11 mouse cellular contexts compared by ENCODE assay signal in genomic region chr14:31166827-31167226, GRCm38 (mm10). TPM values are rescaled to one million over a fixed set of nuclear protein-coding genes. Genes with fewer than 3 reads are reported as not detected.
DNase-seq lines count a peak whose midpoint lies in the region; ATAC-seq and TF ChIP-seq lines count a peak whose summit lies in the region.
"Had no signal": no experiment of that assay in that cellular context is flagged by ENCODE, and none has a peak within 500 bp of the region (broad histone marks: within the 10 kb centered on the region; RNA-seq: fewer than 3 reads in every experiment).

No protein-coding gene starts in this region.

- no peak for DNase-seq in heart, postnatal 10 days
- DNase-seq in right cerebral cortex, postnatal 10 days (ENCODE audit: low spot score in 2 of 2), result no peak
- no peak for DNase-seq in embryo, embryonic 11 days
- DNase-seq: adrenal gland, postnatal 25 days had no signal

- peak overlapping the region; percentile 36 for H3K9ac ChIP-seq in heart, embryonic 12.5 days
- H3K9ac ChIP-seq in intestine, embryonic 15.5 days, result no peak overlapping the region
- H3K9ac ChIP-seq: forebrain, embryonic 15.5 days had no signal

- TF ChIP-seq POLR2A in small intestine, adult 2 months (IDR thresholded peaks at IDR 0.05; ENCODE audit: low read depth, low read length), result no peak

- no peaks in the 10 kb centered on the region for H3K9me3 ChIP-seq in heart, embryonic 12.5 days (replicated peaks)
- H3K9me3 ChIP-seq in megakaryocyte, embryonic 14.5 days, result peaks cover 7% of the 10 kb centered on the region
- no peaks in the 10 kb centered on the region for H3K9me3 ChIP-seq in intestine, embryonic 15.5 days
- H3K9me3 ChIP-seq: forebrain, embryonic 15.5 days had no signal

- peak overlapping the region; percentile 56 for H3K4me2 ChIP-seq in heart, embryonic 12.5 days
- H3K4me2 ChIP-seq in intestine, embryonic 15.5 days (replicated peaks), result peak overlapping the region; percentile 38
- H3K4me2 ChIP-seq: forebrain, embryonic 15.5 days had no signal

- H3K27ac ChIP-seq in heart, embryonic 12.5 days (ENCODE audit: poor library complexity, severe bottlenecking), result no peak overlapping the region
- H3K27ac ChIP-seq in intestine, embryonic 15.5 days, result no peak overlapping the region
- peak overlapping the region; percentile 15; the same call in 1 of the 2 replicates for H3K27ac ChIP-seq in small intestine, adult 2 months (ENCODE audit: insufficient read depth, low read depth, low read length)
- H3K27ac ChIP-seq: forebrain, embryonic 15.5 days had no signal

- H3K4me3 ChIP-seq in heart, embryonic 12.5 days, result peak overlapping the region; percentile 43
- peak overlapping the region; percentile 54 for H3K4me3 ChIP-seq in megakaryocyte, embryonic 14.5 days (replicated peaks)
- peak overlapping the region; percentile 11 for H3K4me3 ChIP-seq in intestine, embryonic 15.5 days (replicated peaks)
- H3K4me3 ChIP-seq in small intestine, adult 2 months (ENCODE audit: low read depth, low read length), result peak overlapping the region; percentile 56
- H3K4me3 ChIP-seq: forebrain, embryonic 15.5 days had no signal

- peaks cover 26% of the 10 kb centered on the region for H3K36me3 ChIP-seq in heart, embryonic 12.5 days
- peaks cover 19% of the 10 kb centered on the region for H3K36me3 ChIP-seq in megakaryocyte, embryonic 14.5 days (replicated peaks; ENCODE audit: low read length)
- peaks cover 15% of the 10 kb centered on the region for H3K36me3 ChIP-seq in intestine, embryonic 15.5 days
- peaks cover 15% of the 10 kb centered on the region for H3K36me3 ChIP-seq in small intestine, adult 2 months (ENCODE audit: control insufficient read depth, insufficient read depth, low read length)

- 46% methylated on average over 9 of the region's 9 CpGs for WGBS in heart, embryonic 12.5 days
- 58% methylated on average over 9 of the region's 9 CpGs for WGBS in intestine, embryonic 15.5 days
- 62% methylated on average over 9 of the region's 9 CpGs for WGBS in small intestine, adult 2 months

- ATAC-seq in heart, embryonic 12.5 days (ENCODE audit: insufficient number of reproducible peaks, low FRiP score), result no peak
- ATAC-seq in megakaryocyte, adult 5-6 weeks (ENCODE audit: poor library complexity, severe bottlenecking), result no peak
- no peak for ATAC-seq in intestine, embryonic 15.5 days
- ATAC-seq: forebrain, embryonic 15.5 days had no signal

- H3K27me3 ChIP-seq in heart, embryonic 12.5 days (replicated peaks), result no peaks in the 10 kb centered on the region
- H3K27me3 ChIP-seq in megakaryocyte, embryonic 14.5 days (replicated peaks), result peaks cover 70% of the 10 kb centered on the region
- no peaks in the 10 kb centered on the region for H3K27me3 ChIP-seq in intestine, embryonic 15.5 days (replicated peaks)
- H3K27me3 ChIP-seq in small intestine, adult 2 months (ENCODE audit: control insufficient read depth, insufficient read depth, low read length), result no peaks in the 10 kb centered on the region
- H3K27me3 ChIP-seq: forebrain, embryonic 15.5 days had no signal

- TF ChIP-seq CTCF in small intestine, adult 2 months (IDR thresholded peaks at IDR 0.05; ENCODE audit: extremely low read depth, insufficient read length, insufficient replicate concordance, low read depth, low read length), result no peak

- intact Hi-C loops in heart, postnatal 10 days (cut with DNase I), result no loop called here

- H3K4me1 ChIP-seq in heart, embryonic 12.5 days (replicated peaks), result peaks cover 70% of the 10 kb centered on the region
- H3K4me1 ChIP-seq in megakaryocyte, embryonic 14.5 days, result peaks cover 84% of the 10 kb centered on the region
- peaks cover 4% of the 10 kb centered on the region; the same call in 1 of the 2 replicates for H3K4me1 ChIP-seq in intestine, embryonic 15.5 days (replicated peaks)
- H3K4me1 ChIP-seq in small intestine, adult 2 months (ENCODE audit: control insufficient read depth, insufficient read depth, insufficient read length, low read length), result no peaks in the 10 kb centered on the region

RNA-seq across cellular contexts. Expression of gene Stab1, which starts 1.6 kb away (rescaled TPM):
- 48.3 and 56.7 TPM in 2 replicates for polyA plus RNA-seq in heart, embryonic 12.5 days (2016; fragmentation: Nextera tagmentation; extraction: Ambion mirVana)
- 10 to 100 TPM; 77.3 to 78.9 TPM for total RNA-seq in heart, postnatal 10 days (2021)
- polyA plus RNA-seq in megakaryocyte, embryonic 14.5 days (2012; ENCODE audit: insufficient read depth, low replicate concordance), result 5.0 and 11.7 TPM in 2 replicates
- total RNA-seq in megakaryocyte, adult 5-6 weeks (2015), result 0.27 TPM in 1 of 2 replicates, not detected in the other
- 0.40 and 1.0 TPM in 2 replicates for total RNA-seq in megakaryocyte, adult 5-6 weeks (2017)
- 32.3 and 32.5 TPM in 2 replicates for polyA plus RNA-seq in intestine, embryonic 15.5 days (2015; fragmentation: Nextera tagmentation; extraction: Ambion mirVana)
- polyA plus RNA-seq in small intestine, adult 2 months (2012; rRNA removed), result 31.3 and 65.4 TPM in 2 replicates
- total RNA-seq: monocyte, adult 5-6 weeks had no signal

RNA-seq across cellular contexts. Expression of gene Nt5dc2, which starts 36.0 kb away (rescaled TPM):
- polyA plus RNA-seq in heart, embryonic 12.5 days (2016; fragmentation: Nextera tagmentation; extraction: Ambion mirVana), result 343 and 346 TPM in 2 replicates
- 10 to 100 TPM; 53.1 to 57.7 TPM for total RNA-seq in heart, postnatal 10 days (2021)
- 31.4 and 70.8 TPM in 2 replicates for polyA plus RNA-seq in megakaryocyte, embryonic 14.5 days (2012; ENCODE audit: insufficient read depth, low replicate concordance)
- 20.6 and 21.0 TPM in 2 replicates for total RNA-seq in megakaryocyte, adult 5-6 weeks (2015)
- 24.1 and 29.0 TPM in 2 replicates for total RNA-seq in megakaryocyte, adult 5-6 weeks (2017)
- 261 and 315 TPM in 2 replicates for polyA plus RNA-seq in intestine, embryonic 15.5 days (2015; fragmentation: Nextera tagmentation; extraction: Ambion mirVana)
- 9.0 and 13.0 TPM in 2 replicates for polyA plus RNA-seq in small intestine, adult 2 months (2012; rRNA removed)
- total RNA-seq: monocyte, adult 5-6 weeks had no signal

RNA-seq across cellular contexts. Expression of gene Smim4, which starts 38.1 kb away (rescaled TPM):
- 62.6 and 68.6 TPM in 2 replicates for polyA plus RNA-seq in heart, embryonic 12.5 days (2016; fragmentation: Nextera tagmentation; extraction: Ambion mirVana)
- total RNA-seq in heart, postnatal 10 days (2021), result 10 to 100 TPM; 92.2 to 93.5 TPM
- 75.6 and 108 TPM in 2 replicates for polyA plus RNA-seq in megakaryocyte, embryonic 14.5 days (2012; ENCODE audit: insufficient read depth, low replicate concordance)
- total RNA-seq in megakaryocyte, adult 5-6 weeks (2015), result 65.2 and 73.3 TPM in 2 replicates
- 34.8 and 42.5 TPM in 2 replicates for total RNA-seq in megakaryocyte, adult 5-6 weeks (2017)
- polyA plus RNA-seq in intestine, embryonic 15.5 days (2015; fragmentation: Nextera tagmentation; extraction: Ambion mirVana), result 90.1 TPM in 2 replicates
- 22.8 and 37.3 TPM in 2 replicates for polyA plus RNA-seq in small intestine, adult 2 months (2012; rRNA removed)

RNA-seq across cellular contexts. Expression of gene Tnnc1, which starts 41.3 kb away (rescaled TPM):
- polyA plus RNA-seq in heart, embryonic 12.5 days (2016; fragmentation: Nextera tagmentation; extraction: Ambion mirVana), result 3,183 and 3,245 TPM in 2 replicates
- total RNA-seq in heart, postnatal 10 days (2021), result 1,000 to 10,000 TPM; 5,439 to 5,458 TPM
- polyA plus RNA-seq in megakaryocyte, embryonic 14.5 days (2012; ENCODE audit: insufficient read depth, low replicate concordance), result 0.23 TPM in 1 of 2 replicates, not detected in the other
- total RNA-seq in megakaryocyte, adult 5-6 weeks (2015), result 0.71 TPM in 1 of 2 replicates, not detected in the other
- not detected in 2 replicates for total RNA-seq in megakaryocyte, adult 5-6 weeks (2017)
- polyA plus RNA-seq in intestine, embryonic 15.5 days (2015; fragmentation: Nextera tagmentation; extraction: Ambion mirVana), result 3.3 and 6.4 TPM in 2 replicates
- polyA plus RNA-seq in small intestine, adult 2 months (2012; rRNA removed), result 0.34 TPM in 1 of 2 replicates, not detected in the other
- total RNA-seq: monocyte, adult 5-6 weeks had no signal

RNA-seq across cellular contexts. Expression of gene Nisch, which starts 49.9 kb away (rescaled TPM):
- 446 and 471 TPM in 2 replicates for polyA plus RNA-seq in heart, embryonic 12.5 days (2016; fragmentation: Nextera tagmentation; extraction: Ambion mirVana)
- 100 to 1,000 TPM; 234 to 236 TPM for total RNA-seq in heart, postnatal 10 days (2021)
- polyA plus RNA-seq in megakaryocyte, embryonic 14.5 days (2012; ENCODE audit: insufficient read depth, low replicate concordance), result 148 and 152 TPM in 2 replicates
- 74.8 and 95.0 TPM in 2 replicates for total RNA-seq in megakaryocyte, adult 5-6 weeks (2015)
- 65.6 and 79.0 TPM in 2 replicates for total RNA-seq in megakaryocyte, adult 5-6 weeks (2017)
- polyA plus RNA-seq in intestine, embryonic 15.5 days (2015; fragmentation: Nextera tagmentation; extraction: Ambion mirVana), result 280 and 297 TPM in 2 replicates
- 120 and 157 TPM in 2 replicates for polyA plus RNA-seq in small intestine, adult 2 months (2012; rRNA removed)
